Mouse (Mus musculus) stomach, postnatal 0 days (tissue): Measurements from ENCODE around the gene Rnf212b.

ENCODE experiments used
- CTCF ChIP-seq: IDR thresholded peaks from 2 replicates; pipeline ENCODE4 v1.5.1; 2016; ENCODE audit warnings: antibody characterized with exemption, low read depth, mild to moderate bottlenecking, moderate library complexity
- EP300 ChIP-seq: optimal IDR thresholded peaks from 2 replicates; pipeline ENCODE3; 2016; ENCODE audit warnings: antibody characterized with exemption

DNA sequence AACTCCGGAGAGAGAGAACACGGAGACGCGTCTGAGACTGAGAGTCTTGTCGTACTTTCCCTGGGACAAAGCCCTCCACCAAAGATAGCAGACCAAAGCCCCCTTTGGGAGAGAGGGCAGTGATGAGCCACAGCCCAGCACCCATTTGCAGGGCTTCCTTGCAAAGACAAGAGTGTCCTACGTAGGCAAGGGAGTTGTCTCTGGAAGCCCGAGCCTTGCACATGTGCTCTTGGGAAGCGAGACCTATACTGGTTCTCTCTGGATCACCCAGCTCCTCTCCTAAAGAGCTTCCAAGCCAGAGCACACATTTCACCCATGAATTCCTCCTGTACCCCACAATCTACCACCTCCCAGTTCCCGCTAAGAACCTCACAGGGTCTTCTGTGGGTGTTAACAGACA is 33.9 kb upstream of the Rnf212b start:
- TF ChIP-seq CTCF: no peak
- TF ChIP-seq EP300: no peak
